Mouse (Mus musculus) liver, postnatal 0 days (tissue): ENCODE measurements around the gene Hunk.

Source experiments
- CTCF ChIP-seq: sonication (generic); IDR thresholded peaks from 2 replicates; pipeline ENCODE4 v1.5.1; 2016; ENCODE audit warnings: antibody characterized with exemption, low read depth
- EP300 ChIP-seq: IDR thresholded peaks from 2 replicates; pipeline ENCODE4 v1.6.1; 2016; ENCODE audit warnings: antibody characterized with exemption, low read depth, mild to moderate bottlenecking

GRCm38 (mm10) chr16:90541191-90541590, 155.4 kb downstream of the Hunk start:
- no peak for TF ChIP-seq CTCF
- no peak for TF ChIP-seq EP300
